Mouse (Mus musculus) kidney, adult 18-20 months (tissue): ENCODE results near the gene 4933405L10Rik.

Source experiments
- DNase-seq: peaks from one replicate; pipeline ENCODE4 v3.0.0; 2021

4933405L10Rik gene

DNA sequence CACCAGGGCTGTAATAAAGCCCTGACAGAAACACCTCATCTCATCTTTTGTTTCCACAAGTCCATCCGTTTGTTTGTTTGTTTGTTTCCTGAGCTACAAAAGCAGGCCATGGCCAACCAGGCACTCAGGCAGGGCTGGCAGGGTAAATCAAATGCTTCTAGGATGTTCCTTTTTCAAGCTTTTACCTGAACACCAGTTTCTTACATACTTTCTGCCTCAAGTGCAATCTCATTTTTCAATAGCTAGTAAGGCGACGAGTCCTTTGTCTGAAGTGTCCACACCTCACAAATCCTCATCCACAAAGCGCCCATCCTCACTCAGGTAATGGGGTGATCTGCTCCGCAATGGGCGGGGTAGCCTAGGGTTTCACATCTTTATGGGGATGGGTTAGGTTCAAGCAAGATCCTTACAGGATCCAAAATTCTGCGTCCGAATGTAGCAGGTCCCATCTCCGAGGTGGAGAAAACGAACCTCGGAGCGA is 50.4 kb downstream of the 4933405L10Rik start:
- no peak for DNase-seq

DNA sequence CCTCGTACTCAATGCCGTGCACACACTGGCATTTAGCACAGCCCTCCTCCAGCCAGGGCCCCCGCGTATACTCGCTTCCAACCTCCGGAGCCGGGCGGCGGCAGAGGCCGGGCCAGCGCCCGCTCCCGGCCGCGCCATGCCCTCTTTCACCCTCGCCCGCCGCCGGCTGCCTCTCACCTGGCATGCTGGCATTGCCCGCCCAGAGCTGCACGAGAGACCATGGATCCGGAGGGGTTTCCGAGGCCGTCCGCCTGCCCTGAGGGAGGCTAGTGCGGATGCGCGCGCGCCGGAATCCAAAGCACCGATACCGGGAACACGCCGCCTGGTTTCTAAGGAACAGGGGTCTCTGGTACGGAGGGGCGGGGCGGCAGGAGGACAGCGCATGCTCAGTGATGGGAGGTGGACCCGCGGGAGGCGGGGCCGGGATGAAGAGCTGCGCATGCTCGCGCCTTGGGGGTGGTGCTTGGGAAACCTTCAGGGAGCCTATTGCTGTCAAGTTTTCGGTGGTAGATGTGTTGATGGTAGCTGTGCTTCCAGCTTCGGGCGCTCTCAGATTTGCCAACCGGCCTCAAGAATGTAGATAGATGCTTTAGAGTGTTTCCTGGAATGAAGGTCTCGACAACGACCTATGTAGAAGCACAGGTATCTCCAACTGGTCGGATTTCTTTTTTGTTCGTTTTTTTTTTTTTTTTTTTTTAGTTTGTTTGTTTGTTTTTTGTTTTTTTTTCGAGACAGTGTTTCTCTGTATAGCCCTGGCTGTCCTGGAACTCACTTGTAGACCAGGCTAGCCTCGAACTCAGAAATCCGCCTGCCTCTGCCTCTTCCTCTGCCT is 51.0 kb downstream of the 4933405L10Rik start, which contains the start of gene Gfod2:
Gene Gfod2, minus strand, starts transcription at position 388 of the 832 bp plus-strand sequence.
- DNase-seq: peak; percentile 99
